Comparison of ENCODE assay signal across 8 mouse cellular contexts in the genomic region with DNA sequence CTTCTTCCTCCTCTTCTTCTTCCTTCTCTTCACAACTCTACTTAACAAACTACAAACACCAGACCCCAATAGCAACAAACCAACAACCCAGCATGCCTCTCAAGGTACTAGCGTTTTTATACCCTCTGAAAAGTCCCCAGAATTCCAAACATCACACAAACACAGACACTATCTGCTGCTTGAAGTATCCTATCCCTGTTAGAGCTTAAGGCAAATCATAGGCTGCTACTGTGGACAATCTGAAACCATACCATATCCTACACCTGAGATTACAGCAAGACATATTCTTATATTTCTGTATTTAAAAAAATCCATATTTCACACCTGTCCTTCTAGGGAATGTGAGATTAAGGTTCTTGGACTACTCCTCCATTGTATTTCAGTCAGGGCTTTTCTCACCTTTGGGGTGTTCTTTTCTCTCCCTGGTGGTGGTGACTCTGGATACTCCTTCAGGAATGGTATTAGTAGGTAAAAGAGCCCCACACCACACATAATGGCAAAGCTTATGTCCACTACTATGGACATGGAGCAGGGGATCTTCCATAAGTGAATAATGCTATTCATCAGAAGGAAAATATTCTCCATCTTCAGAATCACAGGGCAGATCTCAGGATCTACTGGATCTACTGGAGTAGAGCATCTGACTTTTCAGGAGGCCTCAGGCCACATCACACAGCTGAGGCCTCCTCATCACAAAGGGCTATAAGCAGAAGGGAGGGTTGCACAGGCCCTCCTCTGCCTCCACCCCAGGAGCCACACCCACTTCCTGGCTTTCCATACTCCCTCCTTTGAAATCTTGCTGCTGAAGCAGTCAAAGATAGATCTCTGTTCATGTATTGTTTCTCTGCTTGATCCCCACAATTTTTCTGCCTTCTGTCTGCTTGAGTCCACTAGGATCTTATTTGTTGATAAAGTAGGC. TPM values are rescaled to one million over a fixed set of nuclear protein-coding genes. Genes with fewer than 3 reads are reported as not detected.
A peak's percentile ranks its signal among the peaks of the same experiment; 100 is the strongest.
DNase-seq lines count a peak whose midpoint lies in the region; ATAC-seq and TF ChIP-seq lines count a peak whose summit lies in the region.

TSS of gene 4931408C20Rik (minus strand) at position 619 of the 919 bp plus-strand sequence.

- ATAC-seq in embryonic facial prominence, embryonic 14.5 days (ENCODE audit: low read depth) = peak; percentile 83
- ATAC-seq in kidney, embryonic 15.5 days (replicated peaks; ENCODE audit: low FRiP score) = peak; percentile 88
- ATAC-seq in midbrain, postnatal 0 days (ENCODE audit: low FRiP score) = peak; percentile 85

- no peak within 1 kb of the TSS for H3K9ac ChIP-seq in embryonic facial prominence, embryonic 14.5 days (ENCODE audit: low read depth, low read length)
- H3K9ac ChIP-seq in kidney, embryonic 15.5 days = no peak within 1 kb of the TSS
- H3K9ac ChIP-seq in liver, adult 2 months (ENCODE audit: low read depth, low read length) = no peak within 1 kb of the TSS
- H3K9ac ChIP-seq in midbrain, postnatal 0 days (replicated peaks; ENCODE audit: low read length, poor library complexity, severe bottlenecking) = no peak within 1 kb of the TSS

- no peaks in the 10 kb centered on the region for H3K79me2 ChIP-seq in liver, adult 2 months (ENCODE audit: control insufficient read depth, insufficient read depth, low read length)

- no peak for TF ChIP-seq POLR2A in liver, adult 2 months (IDR thresholded peaks at IDR 0.05; ENCODE audit: extremely low read depth, insufficient read depth, low read length)
- TF ChIP-seq POLR2A in thymus, adult 2 months (IDR thresholded peaks at IDR 0.05; ENCODE audit: control insufficient read depth, extremely low read depth, insufficient read depth, low read length, poor library complexity) = no peak

- no peaks in the 10 kb centered on the region for H3K9me3 ChIP-seq in embryonic facial prominence, embryonic 14.5 days (ENCODE audit: control insufficient read depth, low read length)
- H3K9me3 ChIP-seq in heart, embryonic 10.5 days = no peaks in the 10 kb centered on the region
- no peaks in the 10 kb centered on the region for H3K9me3 ChIP-seq in kidney, embryonic 15.5 days (replicated peaks)
- no peaks in the 10 kb centered on the region for H3K9me3 ChIP-seq in midbrain, postnatal 0 days (ENCODE audit: low read length)

- H3K36me3 ChIP-seq in embryonic facial prominence, embryonic 14.5 days (ENCODE audit: control insufficient read depth, insufficient read depth, low read length) = no peaks in the 10 kb centered on the region
- no peaks in the 10 kb centered on the region for H3K36me3 ChIP-seq in heart, embryonic 10.5 days
- no peaks in the 10 kb centered on the region for H3K36me3 ChIP-seq in kidney, embryonic 15.5 days
- no peaks in the 10 kb centered on the region for H3K36me3 ChIP-seq in liver, adult 2 months (ENCODE audit: control insufficient read depth, insufficient read depth, low read length)
- H3K36me3 ChIP-seq in midbrain, postnatal 0 days (ENCODE audit: insufficient read depth, low read length) = no peaks in the 10 kb centered on the region
- H3K36me3 ChIP-seq in thymus, adult 2 months (ENCODE audit: control insufficient read depth, insufficient read depth, low read length) = no peaks in the 10 kb centered on the region

- H3K27ac ChIP-seq in embryonic facial prominence, embryonic 14.5 days (replicated peaks; ENCODE audit: low read depth, low read length) = no peak within 1 kb of the TSS
- no peak within 1 kb of the TSS for H3K27ac ChIP-seq in heart, embryonic 10.5 days
- H3K27ac ChIP-seq in kidney, embryonic 15.5 days = no peak within 1 kb of the TSS
- H3K27ac ChIP-seq in liver, adult 2 months (replicated peaks; ENCODE audit: insufficient read depth, low read depth, low read length) = no peak within 1 kb of the TSS
- H3K27ac ChIP-seq in midbrain, postnatal 0 days (ENCODE audit: low read depth, low read length) = no peak within 1 kb of the TSS
- H3K27ac ChIP-seq in thymus, adult 2 months (ENCODE audit: control insufficient read depth, insufficient read depth, low read length) = no peak within 1 kb of the TSS

- no peak within 1 kb of the TSS for H3K4me2 ChIP-seq in embryonic facial prominence, embryonic 14.5 days (ENCODE audit: low read depth, low read length)
- no peak within 1 kb of the TSS for H3K4me2 ChIP-seq in kidney, embryonic 15.5 days
- no peak within 1 kb of the TSS for H3K4me2 ChIP-seq in midbrain, postnatal 0 days (ENCODE audit: low read depth, low read length, poor library complexity, severe bottlenecking)

- DNase-seq in 416B (ENCODE audit: low read depth) = peak; percentile 28
- peak; percentile 4 for DNase-seq in adrenal gland, adult 8-10 months
- peak; percentile 32 for DNase-seq in embryonic facial prominence, embryonic 14.5 days (ENCODE audit: low spot score)
- peak; percentile 86 for DNase-seq in heart, embryonic 10.5 days (ENCODE audit: low spot score)
- peak; percentile 15 for DNase-seq in liver, adult 2 months (ENCODE audit: extremely low read depth, low read depth, low spot score)
- DNase-seq in midbrain, postnatal 0 days (ENCODE audit: low spot score) = peak; percentile 20
- peak; percentile 14 for DNase-seq in thymus, adult 2 months

- no peak for TF ChIP-seq CTCF in liver, adult 2 months (IDR thresholded peaks at IDR 0.05; ENCODE audit: low read depth, low read length)
- TF ChIP-seq CTCF in midbrain, postnatal 0 days (IDR thresholded peaks at IDR 0.05) = no peak
- TF ChIP-seq CTCF in thymus, adult 2 months (IDR thresholded peaks at IDR 0.05; ENCODE audit: borderline replicate concordance, control insufficient read depth, extremely low read depth, insufficient read depth, low read length, poor library complexity) = peak; percentile 24; the same call in 1 of the 2 replicates

- WGBS in embryonic facial prominence, embryonic 14.5 days = 32% methylated on average over 1 of the region's 1 CpGs
- 30% methylated on average over 1 of the region's 1 CpGs for WGBS in heart, embryonic 10.5 days
- 43% methylated on average over 1 of the region's 1 CpGs for WGBS in kidney, embryonic 15.5 days
- 23% methylated on average over 1 of the region's 1 CpGs for WGBS in liver, adult 2 months
- WGBS in midbrain, postnatal 0 days = 45% methylated on average over 1 of the region's 1 CpGs
- WGBS in thymus, adult 2 months = 50% methylated on average over 1 of the region's 1 CpGs

- no peaks in the 10 kb centered on the region for H3K4me1 ChIP-seq in embryonic facial prominence, embryonic 14.5 days (ENCODE audit: control insufficient read depth, insufficient read depth, low read length)
- no peaks in the 10 kb centered on the region for H3K4me1 ChIP-seq in heart, embryonic 10.5 days
- no peaks in the 10 kb centered on the region for H3K4me1 ChIP-seq in kidney, embryonic 15.5 days
- no peaks in the 10 kb centered on the region for H3K4me1 ChIP-seq in liver, adult 2 months (ENCODE audit: control insufficient read depth, insufficient read depth, low read length)
- H3K4me1 ChIP-seq in midbrain, postnatal 0 days (ENCODE audit: insufficient read depth, low read length) = no peaks in the 10 kb centered on the region
- H3K4me1 ChIP-seq in thymus, adult 2 months (replicated peaks; ENCODE audit: control insufficient read depth, insufficient read depth, low read length) = no peaks in the 10 kb centered on the region

- H3K4me3 ChIP-seq in embryonic facial prominence, embryonic 14.5 days (ENCODE audit: low read depth, low read length) = no peak within 1 kb of the TSS
- H3K4me3 ChIP-seq in heart, embryonic 10.5 days = no peak within 1 kb of the TSS
- no peak within 1 kb of the TSS for H3K4me3 ChIP-seq in kidney, embryonic 15.5 days (replicated peaks)
- H3K4me3 ChIP-seq in liver, adult 2 months (ENCODE audit: insufficient read depth, low read depth, low read length) = no peak within 1 kb of the TSS
- no peak within 1 kb of the TSS for H3K4me3 ChIP-seq in midbrain, postnatal 0 days (ENCODE audit: low read depth, low read length)
- H3K4me3 ChIP-seq in thymus, adult 2 months (ENCODE audit: control insufficient read depth, insufficient read depth, low read length) = no peak within 1 kb of the TSS

- H3K27me3 ChIP-seq in embryonic facial prominence, embryonic 14.5 days (replicated peaks; ENCODE audit: control insufficient read depth, insufficient read depth, low read length) = no peaks in the 10 kb centered on the region
- H3K27me3 ChIP-seq in heart, embryonic 10.5 days (ENCODE audit: insufficient read depth, poor library complexity, severe bottlenecking) = no peaks in the 10 kb centered on the region
- no peaks in the 10 kb centered on the region for H3K27me3 ChIP-seq in kidney, embryonic 15.5 days
- no peaks in the 10 kb centered on the region for H3K27me3 ChIP-seq in liver, adult 2 months (ENCODE audit: control insufficient read depth, insufficient read depth, low read length)
- H3K27me3 ChIP-seq in midbrain, postnatal 0 days (ENCODE audit: insufficient read depth, low read length) = no peaks in the 10 kb centered on the region
- no peaks in the 10 kb centered on the region for H3K27me3 ChIP-seq in thymus, adult 2 months (ENCODE audit: control insufficient read depth, insufficient read depth, low read length)

RNA-seq across cellular contexts. Expression of gene 4931408C20Rik, which starts in this region (rescaled TPM):
- not detected for total RNA-seq in adrenal gland, adult 8-10 months (2022)
- polyA plus RNA-seq in embryonic facial prominence, embryonic 14.5 days (2014; fragmentation: Nextera tagmentation; extraction: Ambion mirVana) = not detected in 2 replicates
- not detected in 2 replicates for polyA plus RNA-seq in heart, embryonic 10.5 days (2016; fragmentation: Nextera tagmentation; extraction: Ambion mirVana)
- polyA plus RNA-seq in kidney, embryonic 15.5 days (2015; fragmentation: Nextera tagmentation; extraction: Ambion mirVana) = not detected in 2 replicates
- total RNA-seq in liver, adult 2 months (2014; rRNA removed) = not detected in 2 replicates
- not detected in 2 replicates for polyA plus RNA-seq in liver, adult 2 months (2012; rRNA removed)
- not detected in 2 replicates for total RNA-seq in midbrain, postnatal 0 days (2014; rRNA removed)
- not detected in 2 replicates for polyA plus RNA-seq in midbrain, postnatal 0 days (2015; fragmentation: Nextera tagmentation; extraction: Ambion mirVana)
- 0.03 and 0.05 TPM in 2 replicates for polyA plus RNA-seq in thymus, adult 2 months (2012; rRNA removed)

Comparison
In these comparisons a context has a peak if more than half of its experiments do, and no peak if none do; other contexts are left out.
1. Peak in DNase-seq in adrenal gland, adult 8-10 months; RNA of the gene not detected or under 1 TPM.
2. Peak in DNase-seq and ATAC-seq in embryonic facial prominence, embryonic 14.5 days; RNA of the gene not detected or under 1 TPM.
3. Peak in DNase-seq in heart, embryonic 10.5 days; RNA of the gene not detected or under 1 TPM.
4. Peak in ATAC-seq in kidney, embryonic 15.5 days; RNA of the gene not detected or under 1 TPM.
5. Peak in DNase-seq in liver, adult 2 months; RNA of the gene not detected or under 1 TPM.
6. Peak in DNase-seq and ATAC-seq in midbrain, postnatal 0 days; RNA of the gene not detected or under 1 TPM.
7. Peak in DNase-seq in thymus, adult 2 months; RNA of the gene not detected or under 1 TPM.
8. DNase-seq: peak in every context shown above with its lines; median percentile 86 in heart, embryonic 10.5 days; 32 in embryonic facial prominence, embryonic 14.5 days; 28 in 416B; 20 in midbrain, postnatal 0 days; 15 in liver, adult 2 months; 14 in thymus, adult 2 months; 4 in adrenal gland, adult 8-10 months.